Mouse (Mus musculus) heart, adult 2 months (tissue): Measurements from ENCODE around the gene Tmem102.

ENCODE experiments used
- EP300 ChIP-seq: fragments of 200-500 bp; IDR thresholded peaks from 2 replicates; pipeline ENCODE4 v1.6.1; 2011; ENCODE audit warnings: low read depth, low read length, control low read depth; ENCODE audit not compliant: insufficient read depth
- POLR2A ChIP-seq: fragments of 200-500 bp; IDR thresholded peaks from 2 replicates; pipeline ENCODE4 v1.6.1; 2011; ENCODE audit warnings: mild to moderate bottlenecking, low read depth, low read length, control low read depth; ENCODE audit not compliant: insufficient read depth

- TF ChIP-seq POLR2A (no peak), EP300 (no peak)
Observed at GRCm38 (mm10) chr11:69761868-69762267, 43.6 kb downstream of the Tmem102 start, which contains the start of gene Slc35g3.
